Mouse (Mus musculus) olfactory bulb, adult 2 months (tissue): ENCODE measurements around the gene Gm28539.

ENCODE experiments used
- CTCF ChIP-seq: fragments of 200-500 bp; IDR thresholded peaks from 2 replicates; pipeline ENCODE4 v1.5.1; 2012; ENCODE audit warnings: low read depth, mild to moderate bottlenecking, low read length, moderate library complexity; ENCODE audit not compliant: insufficient read depth
- POLR2A ChIP-seq: fragments of 200-500 bp; IDR thresholded peaks from 2 replicates; pipeline ENCODE4 v1.6.1; 2012; ENCODE audit warnings: mild to moderate bottlenecking, low read depth, low read length, moderate library complexity; ENCODE audit not compliant: insufficient read depth

DNA sequence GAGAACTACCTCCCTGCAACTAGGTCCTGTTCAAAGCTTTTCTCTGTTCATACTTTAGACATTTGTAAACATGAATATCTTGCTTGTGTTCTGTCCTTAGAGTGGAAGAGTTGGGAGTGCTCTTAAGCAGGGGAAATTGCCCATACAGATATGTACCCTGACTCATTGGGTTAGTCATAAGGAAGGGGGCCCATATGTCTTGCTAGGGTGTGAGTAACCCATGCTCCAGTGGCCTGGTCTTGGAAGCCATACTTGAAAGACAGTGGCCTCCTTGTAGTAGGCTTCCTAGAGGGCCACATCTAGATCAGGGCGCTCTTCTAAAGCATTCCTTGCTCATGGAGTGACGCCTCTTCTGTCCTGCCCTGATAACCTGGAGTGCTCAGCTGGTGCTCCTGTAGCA, 114.0 kb downstream of the Gm28539 start:
- TF ChIP-seq CTCF (no peak), POLR2A (no peak)
